8 mouse cellular contexts compared by ENCODE assay signal in the genomic region with DNA sequence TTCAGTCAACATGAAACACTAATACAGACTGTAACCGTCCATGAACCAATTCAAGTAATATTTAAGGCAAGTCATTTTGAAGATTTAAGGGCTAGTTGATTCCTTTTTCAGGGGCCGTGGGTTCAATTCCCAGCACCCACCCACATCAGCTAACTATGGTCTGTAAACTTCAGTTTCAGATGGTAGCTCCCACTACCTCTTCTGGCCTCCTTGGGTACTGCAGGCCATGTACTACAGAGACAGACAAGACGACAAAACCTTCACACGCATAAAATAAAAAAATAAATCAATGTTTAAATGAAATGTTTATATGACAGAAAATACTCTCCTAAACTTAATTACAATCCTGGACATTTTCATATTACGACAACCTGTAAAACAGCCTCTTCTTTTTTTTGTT. TPM values are rescaled to one million over a fixed set of nuclear protein-coding genes. Genes with fewer than 3 reads are reported as not detected.
DNase-seq lines count a peak whose midpoint lies in the region; ATAC-seq and TF ChIP-seq lines count a peak whose summit lies in the region.

No protein-coding gene starts in this region.

- no peak overlapping the region for H3K4me2 ChIP-seq in hindbrain, postnatal 0 days (ENCODE audit: low read depth, low read length)
- H3K4me2 ChIP-seq in liver, postnatal 0 days (ENCODE audit: low read depth, low read length): no peak overlapping the region; the same call in 1 of the 2 replicates

- H3K36me3 ChIP-seq in hindbrain, postnatal 0 days (ENCODE audit: insufficient read depth, low read length): no peaks in the 10 kb centered on the region
- H3K36me3 ChIP-seq in hindbrain, embryonic 10.5 days: peaks cover 16% of the 10 kb centered on the region
- H3K36me3 ChIP-seq in liver, postnatal 0 days (replicated peaks; ENCODE audit: insufficient read depth, low read length): peaks cover 15% of the 10 kb centered on the region

- 95% methylated on average over 5 of the region's 5 CpGs for WGBS in hindbrain, postnatal 0 days
- 92% methylated on average over 5 of the region's 5 CpGs for WGBS in hindbrain, embryonic 10.5 days
- WGBS in liver, postnatal 0 days (ENCODE audit: insufficient replicate concordance): 83% methylated on average over 5 of the region's 5 CpGs

- no peaks in the 10 kb centered on the region for H3K27me3 ChIP-seq in hindbrain, postnatal 0 days (ENCODE audit: insufficient read depth, low read length)
- H3K27me3 ChIP-seq in hindbrain, embryonic 10.5 days (ENCODE audit: insufficient read depth, poor library complexity, severe bottlenecking): no peaks in the 10 kb centered on the region
- no peaks in the 10 kb centered on the region for H3K27me3 ChIP-seq in liver, postnatal 0 days (ENCODE audit: insufficient read depth, low read length)

- no peak for DNase-seq in hindbrain, postnatal 0 days (ENCODE audit: low spot score)
- DNase-seq in hindbrain, embryonic 10.5 days (ENCODE audit: low spot score): no peak
- DNase-seq in A20 (ENCODE audit: low read depth, low spot score) (peak; percentile 49), ES-CJ7 (ENCODE audit: low read depth, low spot score) (peak; percentile 71)
- DNase-seq in liver, postnatal 0 days: peak; percentile 38
- DNase-seq in testis, postnatal 14 days (ENCODE audit: low spot score): no peak
- no peak for DNase-seq in urinary bladder, postnatal 4 days (ENCODE audit: low spot score in 2 of 2)
- no peak for DNase-seq in kidney, adult 18-20 months

- H3K27ac ChIP-seq in hindbrain, postnatal 0 days: no peak overlapping the region
- H3K27ac ChIP-seq in hindbrain, embryonic 10.5 days: no peak overlapping the region
- no peak overlapping the region for H3K27ac ChIP-seq in liver, postnatal 0 days (ENCODE audit: low read depth)

- TF ChIP-seq EP300 in liver, postnatal 0 days (IDR thresholded peaks at IDR 0.05; ENCODE audit: low read depth): no peak

- no peaks in the 10 kb centered on the region for H3K4me1 ChIP-seq in hindbrain, postnatal 0 days (ENCODE audit: insufficient read depth, low read length)
- peaks cover 10% of the 10 kb centered on the region; the same call in 1 of the 2 replicates for H3K4me1 ChIP-seq in hindbrain, embryonic 10.5 days (replicated peaks)
- peaks cover 18% of the 10 kb centered on the region for H3K4me1 ChIP-seq in liver, postnatal 0 days (ENCODE audit: insufficient read depth)

- H3K9me3 ChIP-seq in hindbrain, postnatal 0 days (ENCODE audit: low read length): no peaks in the 10 kb centered on the region
- no peaks in the 10 kb centered on the region for H3K9me3 ChIP-seq in hindbrain, embryonic 10.5 days
- H3K9me3 ChIP-seq in liver, postnatal 0 days (ENCODE audit: low read length): no peaks in the 10 kb centered on the region

- no peak overlapping the region for H3K4me3 ChIP-seq in hindbrain, postnatal 0 days (ENCODE audit: low read length)
- no peak overlapping the region for H3K4me3 ChIP-seq in hindbrain, embryonic 10.5 days
- no peak overlapping the region for H3K4me3 ChIP-seq in liver, postnatal 0 days (ENCODE audit: low read depth, low read length)

- no peak for ATAC-seq in hindbrain, postnatal 0 days
- no peak for ATAC-seq in liver, postnatal 0 days

- peak; percentile 45 for TF ChIP-seq CTCF in hindbrain, postnatal 0 days (IDR thresholded peaks at IDR 0.05; ENCODE audit: low read depth)
- peak; percentile 64 for TF ChIP-seq CTCF in liver, postnatal 0 days (IDR thresholded peaks at IDR 0.05; ENCODE audit: low read depth)

- H3K9ac ChIP-seq in hindbrain, postnatal 0 days (replicated peaks; ENCODE audit: low read length): no peak overlapping the region
- no peak overlapping the region for H3K9ac ChIP-seq in liver, postnatal 0 days (replicated peaks)

RNA-seq across cellular contexts. Expression of a gene that starts 2.9 kb away (rescaled TPM):
- total RNA-seq in hindbrain, postnatal 0 days (2014; rRNA removed): 49.7 and 50.5 TPM in 2 replicates
- polyA plus RNA-seq in hindbrain, postnatal 0 days (2015; fragmentation: Nextera tagmentation; extraction: Ambion mirVana): 40.3 and 41.9 TPM in 2 replicates
- 77.9 and 81.3 TPM in 2 replicates for polyA plus RNA-seq in hindbrain, embryonic 10.5 days (2016; fragmentation: Nextera tagmentation; extraction: Ambion mirVana)
- polyA plus RNA-seq in liver, postnatal 0 days (2015; fragmentation: Nextera tagmentation; extraction: Ambion mirVana): 47.3 and 50.1 TPM in 2 replicates

Comparison
In these comparisons a context has a peak if more than half of its experiments do, and no peak if none do; other contexts are left out.
1. DNase-seq: peak in A20 (single experiment), ES-CJ7 (single experiment) and liver, postnatal 0 days (single experiment); none in hindbrain, postnatal 0 days (single experiment), hindbrain, embryonic 10.5 days (single experiment), testis, postnatal 14 days (single experiment), urinary bladder, postnatal 4 days (0 of 2) and kidney, adult 18-20 months (single experiment).